Mouse (Mus musculus) erythroblast, embryonic 14.5 days (primary cell): ENCODE measurements around the gene Snrk. TPM values are rescaled to one million over a fixed set of nuclear protein-coding genes. Genes with fewer than 3 reads are reported as not detected.

Experiments
- H3K27me3 ChIP-seq: 2 replicates; pipeline ENCODE4 v1.6.1; 2012; ENCODE audit warnings: inconsistent platforms; ENCODE audit not compliant: control insufficient read depth
- H3K36me3 ChIP-seq: 2 replicates; pipeline ENCODE4 v1.6.1; 2012; ENCODE audit warnings: mild to moderate bottlenecking, inconsistent platforms; ENCODE audit not compliant: control insufficient read depth
- H3K4me1 ChIP-seq: 2 replicates; pipeline ENCODE4 v1.6.1; 2012; ENCODE audit warnings: inconsistent platforms; ENCODE audit not compliant: control insufficient read depth
- H3K4me3 ChIP-seq: replicated peaks from 2 replicates; pipeline ENCODE3; 2012; ENCODE audit warnings: moderate library complexity, mild to moderate bottlenecking, inconsistent platforms
- H3K9me3 ChIP-seq: 2 replicates; pipeline ENCODE4 v1.6.1; 2012; ENCODE audit warnings: low read length, inconsistent platforms, mixed read lengths; ENCODE audit not compliant: control insufficient read depth
- GATA1 ChIP-seq: IDR thresholded peaks from 2 replicates; pipeline ENCODE4 v1.6.1; 2012; ENCODE audit warnings: low read length, inconsistent platforms, mixed read lengths
- TAL1 ChIP-seq: IDR thresholded peaks from 3 replicates; pipeline ENCODE4 v1.6.1; 2012; ENCODE audit warnings: low read length, inconsistent platforms, mixed read lengths
- polyA plus RNA-seq: library from polyadenylated mRNA; stranded (reverse); fragments of >175 nt; gene quantifications from 2 replicates; pipeline ENCODE4 v1.2.3, GENCODE M21; 2012

The Snrk gene
- polyA plus RNA-seq, 1 experiment: 0.81 TPM

DNA sequence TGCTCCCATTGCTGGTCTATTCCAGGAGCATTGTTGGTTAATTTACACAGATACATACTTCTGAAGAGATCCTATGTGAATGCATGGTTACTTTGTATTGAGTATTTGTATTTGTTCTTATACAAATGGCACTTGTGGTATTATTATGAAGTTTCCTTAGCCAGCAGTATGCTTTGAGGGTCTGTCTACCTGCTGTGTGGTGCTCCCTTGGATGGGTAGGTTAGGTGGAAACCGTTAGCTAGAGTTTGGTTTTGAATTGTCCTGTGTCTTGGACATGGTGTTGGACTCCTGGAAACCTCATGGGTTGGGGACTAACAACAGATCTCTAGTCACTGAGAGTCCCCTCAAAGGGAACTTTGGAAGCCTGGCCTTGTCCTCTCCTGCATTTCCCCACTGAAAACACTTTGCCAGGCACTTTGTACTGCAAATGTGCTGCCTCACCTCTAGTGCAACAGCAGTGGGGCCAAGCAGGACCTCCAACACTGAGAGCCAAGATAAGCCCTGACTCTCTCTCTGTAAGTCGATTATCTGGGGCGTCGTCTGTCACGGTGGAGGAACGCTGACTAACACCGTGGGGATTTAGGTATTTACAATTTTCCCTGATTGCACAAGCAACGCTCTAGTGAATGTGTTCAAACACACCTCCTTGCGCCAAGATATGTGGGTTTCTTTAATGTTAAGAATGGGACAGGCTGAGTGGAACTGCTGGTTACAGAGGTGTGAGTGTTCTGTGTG lies 13.3 kb upstream of the Snrk start:
- Histone ChIP-seq H3K9me3 (no peaks in the 10 kb centered on the region), H3K36me3 (no peaks in the 10 kb centered on the region), H3K4me1 (peaks cover 26% of the 10 kb centered on the region), H3K4me3 (no peak overlapping the region), H3K27me3 (peaks cover 16% of the 10 kb centered on the region)
- TF ChIP-seq TAL1 (peak; percentile 78), GATA1 (peak; percentile 82)

- peaks cover 16% of the 10 kb centered on the region for H3K27me3 ChIP-seq
- peaks cover 26% of the 10 kb centered on the region for H3K4me1 ChIP-seq
- H3K36me3 ChIP-seq: no peaks in the 10 kb centered on the region
- H3K4me3 ChIP-seq: no peak overlapping the region
- no peaks in the 10 kb centered on the region for H3K9me3 ChIP-seq
- no peak for TF ChIP-seq TAL1
- TF ChIP-seq GATA1: no peak
These were observed 12.7 kb upstream of the Snrk start for GRCm38 (mm10) chr9:122104285-122104829.

DNA sequence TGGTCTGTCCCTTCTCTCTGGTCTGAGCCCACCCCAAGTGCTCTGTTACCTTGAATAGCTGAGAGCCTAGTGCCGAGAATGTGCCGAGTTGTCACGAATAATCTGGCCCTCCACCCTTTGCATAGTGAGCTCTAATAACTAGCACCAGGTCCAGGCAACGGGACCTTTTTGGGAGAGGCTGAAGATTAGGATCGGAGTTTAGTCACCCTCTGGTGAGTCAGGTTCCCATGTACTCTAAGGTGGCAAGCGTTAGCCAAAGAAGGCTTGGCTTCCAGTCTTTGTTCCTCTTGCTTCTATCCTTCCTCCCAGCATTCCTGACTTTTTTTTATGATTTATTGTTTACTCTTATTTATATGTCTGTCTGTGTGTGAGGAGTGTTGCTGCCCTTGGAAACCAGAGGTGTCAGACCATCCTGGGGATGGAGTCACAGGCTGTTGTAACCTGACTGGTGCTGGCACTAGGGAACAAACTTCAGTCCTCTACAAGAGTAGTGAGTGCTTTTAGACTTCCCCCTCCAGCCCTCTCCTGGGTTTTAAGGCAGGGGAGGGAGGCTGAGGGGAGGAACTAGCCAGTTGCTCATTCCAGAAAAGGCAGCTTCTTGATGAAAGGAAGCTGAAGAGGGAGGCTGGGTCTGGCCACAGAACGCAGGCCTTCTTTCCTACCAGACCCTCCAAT lies 9.2 kb upstream of the Snrk start:
- no peak for TF ChIP-seq TAL1
- no peak for TF ChIP-seq GATA1
- Histone ChIP-seq H3K27me3 (peaks cover 19% of the 10 kb centered on the region), H3K36me3 (no peaks in the 10 kb centered on the region), H3K4me3 (no peak overlapping the region), H3K4me1 (peaks cover 20% of the 10 kb centered on the region), H3K9me3 (no peaks in the 10 kb centered on the region)

DNA sequence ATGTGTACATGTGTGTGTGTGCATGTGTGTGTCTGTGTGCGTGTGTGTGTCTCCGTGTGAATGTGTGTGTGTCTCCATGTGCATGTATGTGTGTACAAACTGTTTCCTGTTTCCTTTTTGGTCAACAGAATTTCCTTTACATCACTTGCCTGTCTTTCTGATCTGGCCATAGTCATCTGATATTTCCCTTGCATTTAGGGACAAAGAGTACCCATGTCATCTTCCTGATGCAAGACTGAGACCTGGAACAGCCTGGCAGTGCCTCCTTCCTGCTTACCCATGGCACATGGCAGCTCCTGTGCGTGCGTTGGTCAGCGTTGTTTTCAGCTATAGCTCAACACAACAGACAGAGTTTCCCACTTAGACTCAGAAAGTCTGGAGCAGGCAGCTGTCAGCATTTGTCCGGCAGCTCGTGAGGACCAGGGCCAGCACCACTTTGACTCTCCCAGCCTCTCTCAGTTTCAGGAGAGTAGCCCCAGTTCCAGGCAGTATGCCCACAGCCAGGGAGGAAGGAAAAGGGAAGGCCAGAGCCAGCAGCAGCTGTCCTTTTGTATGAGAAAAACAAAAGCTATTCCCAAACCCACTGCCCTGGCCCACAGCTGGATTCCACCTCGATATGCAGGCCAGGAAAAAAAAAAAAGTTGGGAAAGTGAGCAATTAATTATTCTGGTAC lies 7.4 kb upstream of the Snrk start:
- H3K4me1 ChIP-seq: peaks cover 4% of the 10 kb centered on the region
- TF ChIP-seq GATA1 (no peak), TAL1 (no peak)
- H3K4me3 ChIP-seq: no peak overlapping the region
- no peaks in the 10 kb centered on the region for H3K36me3 ChIP-seq
- H3K27me3 ChIP-seq: peaks cover 24% of the 10 kb centered on the region
- H3K9me3 ChIP-seq: no peaks in the 10 kb centered on the region

DNA sequence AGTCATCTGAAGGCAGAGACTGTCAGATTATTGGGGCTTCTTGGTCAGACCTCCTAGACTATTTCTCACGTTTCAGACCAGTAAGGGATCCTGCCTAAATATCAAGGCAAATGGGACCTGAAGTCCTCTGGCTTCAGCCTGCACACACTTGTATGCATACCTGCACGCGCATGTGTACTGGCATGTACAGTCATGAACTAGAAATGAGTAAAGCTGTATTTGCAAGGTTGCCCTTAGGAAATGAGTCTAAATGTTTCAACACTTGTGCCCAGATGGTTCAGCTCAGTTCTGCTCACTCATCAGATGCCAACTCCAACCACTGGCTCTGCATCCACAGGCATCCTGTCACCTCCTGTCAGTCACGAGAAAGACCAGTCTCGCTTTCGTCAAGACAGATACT lies 6.6 kb upstream of the Snrk start:
- Histone ChIP-seq H3K4me3 (no peak overlapping the region), H3K27me3 (peaks cover 20% of the 10 kb centered on the region), H3K4me1 (no peaks in the 10 kb centered on the region), H3K36me3 (no peaks in the 10 kb centered on the region), H3K9me3 (no peaks in the 10 kb centered on the region)
- TF ChIP-seq GATA1: no peak
- TF ChIP-seq TAL1: no peak

DNA sequence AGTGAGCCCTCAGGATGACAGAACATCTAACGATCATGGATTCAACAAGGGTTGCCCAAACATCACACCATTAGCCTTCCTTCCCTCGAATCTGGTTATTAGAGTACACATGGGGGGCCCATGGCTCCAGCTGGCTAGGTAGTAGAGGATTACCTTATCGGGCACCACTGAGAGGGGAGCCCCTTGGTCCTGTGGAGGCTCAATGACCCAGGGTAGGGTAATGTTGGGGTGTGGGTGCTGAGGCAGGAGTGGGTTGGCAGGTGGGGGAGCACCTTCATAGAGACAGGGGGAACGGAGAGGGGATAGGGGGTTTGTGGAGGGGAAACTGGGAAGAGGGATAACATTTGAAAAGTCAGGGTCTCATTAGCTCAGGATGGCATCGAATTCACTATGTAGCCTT lies 6.1 kb upstream of the Snrk start:
- Histone ChIP-seq H3K27me3 (peaks cover 17% of the 10 kb centered on the region), H3K4me3 (no peak overlapping the region), H3K4me1 (no peaks in the 10 kb centered on the region), H3K9me3 (no peaks in the 10 kb centered on the region), H3K36me3 (no peaks in the 10 kb centered on the region)
- TF ChIP-seq GATA1 (no peak), TAL1 (no peak)

DNA sequence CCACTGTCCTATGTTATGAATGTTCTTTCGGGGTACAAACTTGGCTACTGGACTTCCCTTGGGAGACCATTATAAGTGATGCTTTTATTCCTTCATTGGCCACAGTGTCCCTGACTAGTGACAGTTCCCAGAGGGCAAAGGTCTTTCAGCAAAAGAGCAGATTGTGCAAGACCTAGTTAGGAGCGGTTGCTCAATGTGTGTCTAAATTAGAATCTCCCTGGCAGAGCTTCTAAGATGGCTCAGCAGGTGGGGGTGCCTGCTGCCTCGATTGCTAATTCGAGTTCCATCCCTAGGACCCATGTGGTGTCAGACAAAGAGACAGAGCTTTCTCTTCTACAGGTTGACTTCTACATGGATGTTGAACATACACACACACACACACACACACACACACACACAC lies 1.5 kb upstream of the Snrk start:
- H3K4me3 ChIP-seq: no peak overlapping the region
- TF ChIP-seq GATA1 (no peak), TAL1 (no peak)
- peaks cover 35% of the 10 kb centered on the region for H3K4me1 ChIP-seq
- H3K36me3 ChIP-seq: no peaks in the 10 kb centered on the region; the same call in 1 of the 2 replicates
- peaks cover 17% of the 10 kb centered on the region for H3K27me3 ChIP-seq
- H3K9me3 ChIP-seq: no peaks in the 10 kb centered on the region

GRCm38 (mm10) chr9:122116359-122116758 lies 707 bp upstream of the Snrk start:
- Histone ChIP-seq H3K9me3 (no peaks in the 10 kb centered on the region), H3K36me3 (peaks cover 6% of the 10 kb centered on the region), H3K27me3 (peaks cover 13% of the 10 kb centered on the region), H3K4me1 (peaks cover 35% of the 10 kb centered on the region), H3K4me3 (no peak overlapping the region)
- no peak for TF ChIP-seq TAL1
- TF ChIP-seq GATA1: no peak
